Mouse (Mus musculus) left cerebral cortex, postnatal 36 days (tissue): ENCODE data around the gene 0610040J01Rik. TPM values are rescaled to one million over a fixed set of nuclear protein-coding genes. Genes with fewer than 3 reads are reported as not detected.
"Not testable (repeated sequence)": the region's sequence is repeated elsewhere in the genome, so short reads cannot be mapped to it uniquely, and the experiment has no call there.

Source experiments
- DNase-seq, 2 experiments: peaks; one replicate each; pipeline ENCODE4 v3.0.0; 2021 to 2022; ENCODE audit warnings: low spot score in 2 of 2, mixed read lengths in 1 of 2
- intact Hi-C: fragments of 180-260 bp; cut with DNase I; formaldehyde crosslinking; loops from one replicate; pipeline ENCODE4 v1.15.1; 2025
- total RNA-seq, 2 experiments: library from RNA; stranded (reverse); gene quantifications; 2 replicates each; pipeline ENCODE4 v1.2.3; 2021

Gene 0610040J01Rik
- total RNA-seq, 2 experiments from 2014 or later, result 4.3 to 6.2 TPM

DNA sequence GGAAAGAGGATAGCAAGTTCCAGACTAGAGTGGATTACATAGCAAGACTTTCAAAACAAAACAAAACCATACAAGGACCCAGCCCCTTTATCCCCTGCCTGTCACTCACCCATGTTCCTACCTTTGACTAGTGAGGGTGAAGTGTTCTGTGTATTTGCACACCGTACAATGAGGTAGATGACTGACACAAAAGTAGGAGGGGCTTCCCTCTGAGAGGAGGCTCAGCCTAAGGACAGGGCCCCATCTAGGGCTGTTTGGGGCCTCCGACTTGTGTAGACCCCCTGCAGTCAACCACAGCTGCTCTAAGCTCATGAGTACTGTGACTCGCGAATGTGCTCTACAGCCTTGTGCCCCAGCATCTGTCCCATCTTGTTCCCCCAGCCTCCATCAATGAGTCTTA lies 79.1 kb downstream of the 0610040J01Rik start:
- DNase-seq, result no peak
- intact Hi-C loops, result no loop called here

DNA sequence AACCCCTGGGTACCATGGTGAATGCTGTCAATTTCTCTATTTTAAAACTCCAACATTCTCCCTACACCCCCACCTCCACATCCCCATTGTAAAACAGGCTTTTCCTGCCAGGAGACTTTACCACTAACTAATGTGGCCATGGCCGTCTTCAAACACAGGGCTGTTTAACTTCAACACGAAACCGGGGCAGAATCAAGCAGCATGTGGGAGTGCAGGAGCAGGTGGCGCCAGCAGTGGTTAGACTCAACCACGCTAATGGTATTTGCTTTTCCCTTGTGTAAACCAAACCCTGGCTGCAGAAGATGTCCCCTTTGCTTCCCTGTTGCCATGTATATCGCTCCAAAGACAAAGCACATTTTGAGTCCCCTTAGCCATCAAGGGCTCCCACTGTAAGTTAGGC lies 79.7 kb downstream of the 0610040J01Rik start:
- intact Hi-C loops, result no loop called here
- no peak for DNase-seq

DNA sequence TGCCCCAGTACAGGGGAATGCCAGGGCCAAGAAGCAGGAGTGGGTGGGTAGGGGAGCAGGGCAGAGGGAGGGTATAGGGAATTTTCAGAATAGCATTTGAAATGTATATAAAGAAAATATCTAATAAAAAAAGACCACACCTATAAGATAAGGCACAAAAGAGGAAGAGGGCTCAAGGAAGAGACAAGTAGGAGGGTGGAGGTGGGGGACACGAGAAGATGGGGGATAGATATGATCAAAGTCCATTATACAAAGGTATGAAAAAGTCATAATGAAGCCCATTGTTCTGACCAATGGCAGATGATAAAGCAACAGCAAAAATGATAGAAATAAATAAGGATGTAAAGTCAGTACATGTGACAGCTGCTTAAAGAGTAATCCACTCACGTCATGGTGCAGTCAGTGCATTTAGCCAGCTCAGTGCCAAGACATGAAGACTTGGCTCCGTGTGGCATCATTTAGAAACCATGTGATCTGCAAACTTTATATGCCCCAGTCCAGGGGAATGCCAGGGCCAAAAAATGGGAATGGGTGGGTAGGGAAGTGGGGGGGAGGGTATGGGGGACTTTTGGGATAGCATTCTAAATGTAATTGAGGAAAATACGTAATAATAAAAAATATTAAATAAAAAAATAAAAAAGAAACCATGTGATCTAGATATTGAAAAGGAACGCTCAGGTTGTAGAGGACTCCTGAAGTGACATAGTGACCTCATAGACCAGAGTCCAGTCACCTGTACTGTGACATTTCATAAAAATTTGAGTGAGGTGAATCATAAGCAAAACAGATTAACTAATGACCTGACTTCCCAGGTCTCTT lies 85.0 kb downstream of the 0610040J01Rik start:
- DNase-seq, intact Hi-C loops: not testable (repeated sequence)

DNA sequence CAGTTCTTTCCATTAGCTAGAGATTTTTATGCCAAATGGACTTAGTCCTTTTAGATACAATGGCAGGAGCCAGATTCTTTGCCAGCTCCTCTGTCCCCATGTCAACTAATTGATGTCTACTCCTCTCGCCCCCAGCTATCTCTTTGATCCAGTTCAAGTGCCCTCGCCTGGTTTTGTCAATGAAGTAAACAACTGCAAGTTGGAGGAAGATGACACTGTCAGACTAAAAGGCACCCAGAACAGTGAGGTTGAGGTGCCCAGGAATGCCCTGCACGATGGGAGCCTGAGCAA lies 85.6 kb downstream of the 0610040J01Rik start:
- no peak for DNase-seq
- intact Hi-C loops, result no loop called here

DNA sequence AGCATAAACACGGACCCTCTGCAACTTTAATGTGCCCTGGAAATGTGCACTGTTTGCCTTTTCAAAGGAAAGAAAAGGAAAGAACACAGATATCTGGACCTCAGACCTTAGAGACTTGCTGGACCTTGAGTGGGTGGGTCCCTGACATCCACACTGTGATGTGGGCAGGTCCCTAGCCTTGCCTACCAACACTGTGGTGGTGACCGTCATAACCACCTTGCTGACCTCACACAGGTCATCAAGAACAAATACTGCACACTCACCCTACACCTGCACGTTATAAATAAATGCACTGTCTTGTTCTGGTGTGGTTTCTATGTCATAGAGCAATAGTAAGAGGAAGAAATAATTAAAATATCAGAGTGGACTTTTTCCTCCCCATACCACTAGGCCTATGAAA lies 91.2 kb downstream of the 0610040J01Rik start:
- no peak for DNase-seq
- intact Hi-C loops, result no loop called here

DNA sequence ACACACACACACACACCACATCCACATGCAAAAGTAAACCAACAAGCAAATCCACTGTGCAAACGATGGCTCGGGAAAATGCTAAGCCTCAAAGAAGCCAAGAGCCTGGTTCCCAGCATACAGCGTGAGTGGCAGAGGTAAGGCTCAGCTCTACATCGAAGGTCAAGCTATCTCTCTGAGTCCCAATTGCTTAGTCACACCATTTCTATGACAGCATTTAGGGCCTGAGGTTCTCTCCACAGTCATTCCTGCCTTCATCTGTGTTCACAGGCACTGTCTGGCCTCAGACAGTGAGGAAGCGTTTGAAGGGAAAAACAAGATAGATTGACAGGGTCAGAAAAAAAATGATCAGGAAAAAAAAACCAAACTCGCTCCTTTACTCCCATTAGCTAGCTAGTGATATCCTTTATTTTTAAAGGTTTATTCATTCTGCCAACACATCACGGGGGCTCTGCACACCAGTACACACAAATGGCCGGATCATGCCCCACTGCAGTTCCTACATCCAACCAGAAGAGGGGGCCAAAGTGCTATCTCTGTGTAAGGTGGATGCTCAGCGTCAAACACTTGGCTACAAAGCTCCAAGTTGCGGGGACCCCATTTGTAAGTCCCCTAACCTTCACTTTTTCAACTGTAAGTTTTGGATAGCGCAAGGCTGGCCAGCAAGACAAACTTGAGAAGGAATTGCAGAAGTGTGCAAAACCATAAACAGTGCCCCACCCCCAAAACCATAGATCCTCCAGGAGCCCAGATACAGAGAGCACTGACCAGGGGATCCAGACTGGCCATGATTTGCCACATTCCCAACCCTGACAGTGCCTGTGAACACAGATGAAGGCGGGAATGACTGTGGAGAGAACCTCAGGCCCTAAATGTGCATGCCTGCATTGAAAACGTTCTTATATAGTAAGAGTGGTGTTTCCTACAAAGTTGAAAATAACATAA lies 94.3 kb downstream of the 0610040J01Rik start:
- intact Hi-C loops, result loop anchor here (5.0 kb wide), 3 partner anchors 166 to 371 kb away; partner anchors contain the start of gene Pgm2
- DNase-seq, result peak; percentile 55 to 83

DNA sequence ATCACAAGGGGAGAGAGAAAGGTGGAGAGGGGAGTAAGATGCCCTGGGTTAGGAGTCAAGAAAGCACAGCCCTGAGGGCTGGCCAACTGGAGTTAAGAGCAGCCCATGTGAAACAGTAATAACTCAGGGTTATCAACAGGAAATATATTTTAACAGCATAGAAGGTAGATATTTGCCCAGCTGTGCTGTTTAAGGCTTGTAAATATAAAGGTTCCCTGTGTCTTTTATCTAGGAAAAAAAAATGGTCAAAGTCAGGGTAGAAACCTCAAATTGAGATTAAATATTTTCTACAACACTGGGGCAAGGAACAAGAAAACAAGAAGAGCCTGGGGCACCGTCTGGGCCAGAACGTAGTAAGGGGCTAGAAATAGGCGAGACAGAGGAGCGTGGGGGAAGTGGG lies 95.3 kb downstream of the 0610040J01Rik start:
- intact Hi-C loops, result loop anchor here (5.0 kb wide), 3 partner anchors 165 to 370 kb away; partner anchors contain the start of gene Pgm2
- no peak for DNase-seq

DNA sequence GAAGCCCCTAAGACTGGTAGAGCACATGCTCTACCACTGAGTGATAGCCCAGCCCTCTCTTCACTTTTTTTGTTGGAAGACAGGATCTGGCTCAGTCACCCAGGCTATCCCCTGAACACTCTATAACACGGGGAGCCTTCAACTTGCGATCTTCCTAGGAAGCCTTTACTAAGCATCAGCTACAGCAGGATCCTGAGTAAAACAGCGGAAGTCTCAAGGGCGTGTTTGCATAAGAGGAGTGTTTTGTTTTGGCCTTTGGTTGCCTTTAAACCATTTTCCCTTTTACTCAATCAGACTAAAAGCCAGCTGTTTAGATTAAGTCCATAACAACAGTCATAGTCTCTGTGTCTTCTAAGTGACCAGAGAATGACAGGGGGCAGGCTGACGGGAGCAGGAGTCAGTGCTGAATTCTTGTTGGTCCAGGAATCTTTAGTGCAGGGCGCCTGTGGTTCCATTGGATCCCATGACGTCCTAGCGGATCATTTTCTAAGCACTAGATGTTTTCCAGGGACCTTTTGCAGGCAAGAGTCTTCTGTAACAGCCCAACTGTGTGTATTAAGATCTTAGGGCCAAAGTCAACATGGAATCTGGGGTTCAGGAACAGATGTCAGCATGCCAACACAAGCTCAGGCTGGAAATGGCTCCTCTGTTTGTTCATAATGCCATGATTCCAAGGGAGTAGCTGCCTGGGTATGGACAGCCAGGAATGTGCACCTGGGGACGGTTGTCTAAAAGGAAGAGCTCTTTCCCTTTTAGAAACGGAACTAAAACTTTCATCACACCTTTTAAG lies 98.2 kb downstream of the 0610040J01Rik start:
- intact Hi-C loops, result no loop called here
- DNase-seq, result no peak

DNA sequence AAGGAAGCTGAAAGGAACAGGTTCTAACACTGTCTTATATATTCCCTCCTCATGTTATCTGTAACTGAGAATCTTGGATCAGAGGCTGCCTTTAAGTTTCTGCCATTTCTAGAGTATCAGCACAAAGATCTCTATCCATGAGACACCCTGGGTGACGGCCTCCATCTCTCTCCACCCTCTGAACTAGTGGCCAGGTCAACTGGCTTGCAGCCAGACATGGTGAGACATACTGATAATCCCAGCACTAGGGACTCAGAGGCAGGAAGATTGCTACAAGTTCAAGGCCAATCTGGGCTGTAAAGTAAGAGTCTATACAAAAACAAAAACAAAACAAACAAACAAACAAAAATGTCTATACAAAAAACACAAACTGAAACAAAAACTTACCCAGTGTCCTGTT lies 102.7 kb downstream of the 0610040J01Rik start:
- DNase-seq, result no peak
- intact Hi-C loops, result no loop called here

DNA sequence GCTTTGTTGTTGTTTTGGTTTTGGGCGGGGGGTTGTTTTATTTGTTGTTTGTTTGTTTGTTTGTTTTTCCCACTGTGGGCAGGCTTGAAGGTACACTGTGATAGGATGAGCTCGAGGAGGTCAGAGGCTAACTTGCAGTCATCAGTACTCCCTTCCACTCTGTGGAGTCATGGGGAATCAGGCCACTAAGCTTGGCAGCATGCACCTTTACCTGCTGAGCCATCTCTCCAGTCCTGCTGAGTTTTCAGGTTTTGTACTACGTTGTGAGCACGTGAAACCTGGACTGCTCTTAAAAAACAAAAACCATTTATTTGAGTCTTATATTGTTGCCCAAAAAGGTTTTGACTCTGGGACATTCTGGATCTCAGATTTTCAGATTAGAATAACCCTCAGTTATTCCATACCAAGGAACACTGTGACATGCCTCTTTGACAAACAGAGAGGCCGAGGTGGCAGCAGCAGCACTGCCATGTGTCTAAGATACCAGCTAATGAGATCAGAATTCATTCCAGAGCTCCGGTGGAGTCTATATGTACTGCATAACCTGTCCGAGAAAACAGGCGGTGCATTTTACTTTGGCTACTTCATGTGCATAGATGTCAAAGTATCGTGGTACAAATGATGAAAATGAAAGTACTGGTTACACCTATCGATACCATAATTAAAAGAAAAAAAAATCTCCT lies 104.4 kb downstream of the 0610040J01Rik start:
- intact Hi-C loops, result no loop called here
- no peak for DNase-seq

DNA sequence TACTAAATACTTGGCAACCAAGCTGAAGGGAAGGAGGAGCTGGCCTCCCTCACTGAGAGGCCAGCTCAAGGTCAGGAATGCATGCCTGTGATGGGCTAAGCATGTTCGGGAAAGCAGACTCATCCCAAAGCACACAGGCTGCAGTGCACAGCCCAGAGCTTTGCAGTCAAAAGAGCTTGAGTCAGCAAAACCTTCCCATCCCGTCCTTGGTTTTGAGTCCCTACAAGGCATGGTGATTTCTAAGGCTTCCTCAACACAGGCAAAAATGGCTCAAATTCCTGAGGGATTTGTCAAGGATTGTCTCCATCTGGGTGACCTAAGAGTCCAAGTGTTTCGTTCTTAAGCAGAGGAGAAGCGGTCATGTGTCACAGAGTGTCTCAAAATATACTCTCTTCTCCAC lies 106.0 kb downstream of the 0610040J01Rik start:
- DNase-seq, result no peak
- intact Hi-C loops, result no loop called here

DNA sequence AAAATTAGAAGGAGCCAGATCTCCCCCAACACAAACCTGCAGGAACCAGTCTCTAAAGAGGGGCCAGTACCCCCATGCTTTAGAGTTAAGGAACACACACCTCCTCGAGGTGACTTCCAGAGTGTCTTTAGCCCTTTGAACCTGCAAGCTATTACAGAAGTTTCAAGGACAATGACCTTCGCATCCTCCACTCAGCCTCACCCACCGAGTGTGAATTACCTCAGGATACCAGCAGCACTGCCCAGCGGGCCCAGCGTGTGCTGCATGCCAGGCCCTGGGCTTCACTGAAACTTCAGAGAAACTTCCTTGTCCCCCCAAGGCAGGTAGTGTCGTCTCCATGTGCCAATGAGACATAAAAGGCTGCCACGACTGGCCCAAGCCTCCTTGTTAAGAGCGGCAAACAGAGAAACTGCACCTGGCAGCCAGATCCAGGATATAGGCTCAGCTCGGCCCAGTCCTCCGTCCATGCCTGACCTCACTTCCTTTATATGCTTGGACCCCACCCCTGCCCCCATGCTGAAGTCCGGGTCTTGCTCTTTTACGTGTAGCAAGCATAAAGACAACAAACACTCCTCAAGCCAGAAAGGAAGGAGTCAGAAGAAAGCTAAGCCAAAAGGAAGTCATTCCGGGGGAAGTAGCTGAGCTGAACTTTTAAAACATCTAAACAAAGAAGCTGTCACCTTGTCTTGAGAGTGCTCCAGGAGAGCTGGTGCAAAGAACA lies 111.3 kb downstream of the 0610040J01Rik start:
- DNase-seq, result no peak
- intact Hi-C loops, result no loop called here

DNA sequence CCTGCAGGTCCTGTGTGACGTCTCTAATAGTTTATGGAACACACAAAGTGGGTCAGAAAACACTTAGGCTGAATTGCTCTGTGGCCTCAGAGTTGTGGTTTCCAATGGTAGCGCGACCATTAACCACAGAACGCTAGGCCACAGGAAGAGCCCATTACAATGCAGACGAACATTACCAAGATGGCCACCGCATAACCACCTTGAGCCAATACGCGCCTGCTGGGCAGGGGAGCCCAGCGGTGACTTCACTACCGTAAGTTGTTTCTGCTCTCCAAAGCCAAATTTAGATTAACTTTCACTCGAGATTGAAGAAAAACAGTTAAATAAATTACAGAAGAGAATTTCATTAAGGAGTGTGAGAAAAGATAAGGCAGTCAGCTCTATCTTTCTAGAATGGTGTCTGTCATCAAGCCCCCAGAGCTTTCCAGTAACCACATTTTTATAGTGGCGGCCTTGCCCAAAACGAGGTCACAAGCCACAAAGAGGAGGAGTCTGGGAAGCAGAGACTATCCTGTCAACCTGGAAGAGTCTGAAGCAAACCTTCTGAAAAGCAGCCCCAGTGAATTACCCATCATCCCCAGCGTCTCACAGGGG lies 113.0 kb downstream of the 0610040J01Rik start:
- intact Hi-C loops, result no loop called here
- DNase-seq, result no peak

DNA sequence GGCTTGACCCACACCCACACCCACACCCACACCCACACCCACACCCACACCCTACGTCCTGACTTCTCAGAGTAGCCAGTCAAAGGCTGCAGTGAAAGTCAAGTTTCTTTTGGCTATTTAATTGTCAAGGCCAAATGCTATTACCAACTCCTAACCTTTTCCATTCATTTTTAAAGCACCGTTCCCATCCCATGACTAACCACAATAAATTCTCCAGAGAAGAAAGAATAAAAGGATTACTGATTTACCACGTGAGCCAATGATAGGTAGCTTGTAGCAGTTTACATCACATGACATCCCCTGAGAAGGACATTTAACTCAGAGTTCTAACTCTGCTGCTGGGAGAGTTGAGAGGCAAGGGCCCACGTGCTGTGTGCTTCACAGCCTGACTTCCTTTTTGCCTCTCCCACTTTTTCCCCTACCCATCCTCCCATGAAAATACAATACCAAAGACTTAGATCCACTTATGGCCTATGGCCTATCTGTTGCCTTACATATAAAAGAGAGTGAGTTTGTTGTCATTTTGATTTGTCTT lies 118.7 kb downstream of the 0610040J01Rik start:
- no peak for DNase-seq
- intact Hi-C loops, result no loop called here

DNA sequence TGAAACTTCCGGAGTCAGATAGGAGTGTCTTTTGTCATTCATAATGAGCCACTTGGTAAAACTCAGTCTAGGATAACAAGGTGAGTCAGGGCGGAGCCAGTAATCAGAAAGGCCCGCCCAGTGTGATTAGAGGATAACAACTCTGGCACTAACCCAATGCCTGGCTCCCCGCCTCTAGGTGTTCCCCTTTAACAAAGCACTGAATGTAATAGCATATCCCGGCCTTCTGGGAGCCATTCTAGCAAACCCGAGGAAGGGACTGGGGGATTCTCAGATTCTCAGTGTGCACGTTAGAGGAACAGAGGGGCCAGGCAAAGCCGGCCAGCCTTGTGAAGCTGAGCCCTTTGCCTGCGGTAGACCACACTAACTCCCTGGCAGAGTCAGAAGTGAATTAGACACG lies 120.7 kb downstream of the 0610040J01Rik start:
- intact Hi-C loops, result no loop called here
- DNase-seq, result no peak

DNA sequence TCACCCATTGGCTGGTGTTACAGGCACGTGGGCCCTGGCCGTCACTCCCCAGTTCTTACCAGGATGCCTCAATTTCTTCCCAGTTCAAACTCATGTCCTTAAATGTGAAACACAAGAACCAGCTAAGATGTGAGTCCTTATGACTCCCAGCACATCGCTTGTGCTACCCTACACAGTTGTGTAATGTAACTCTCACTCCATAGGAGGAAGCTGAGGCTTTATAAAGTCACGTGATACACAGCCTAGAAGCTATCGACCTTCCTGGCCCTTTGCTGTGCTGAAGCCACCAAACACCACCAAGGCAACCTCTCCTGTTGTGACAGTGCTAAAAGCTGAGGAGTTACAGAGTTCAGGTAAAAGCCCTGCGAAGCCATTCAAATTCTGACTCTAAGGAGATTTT lies 123.4 kb downstream of the 0610040J01Rik start:
- intact Hi-C loops, result no loop called here
- DNase-seq, result no peak

DNA sequence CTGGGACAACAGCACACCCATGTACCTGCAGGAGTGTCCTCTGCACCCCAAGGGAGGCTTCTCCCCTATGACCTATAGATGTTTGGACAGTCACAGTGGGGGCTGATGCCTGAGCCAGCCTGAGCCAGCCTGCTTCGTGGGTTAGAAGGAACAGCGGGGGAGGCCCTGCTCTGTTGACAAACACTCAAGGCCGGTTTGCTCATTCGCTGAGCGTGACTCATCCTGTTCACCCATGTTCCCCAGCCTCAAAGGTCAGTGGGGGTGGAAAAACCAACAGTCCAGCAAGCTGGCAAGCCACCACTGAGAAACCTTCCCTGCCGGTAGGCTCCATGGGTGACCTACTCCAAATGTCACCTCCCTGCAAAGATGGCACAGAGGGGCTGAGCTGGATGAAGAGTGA lies 124.6 kb downstream of the 0610040J01Rik start:
- no peak for DNase-seq
- intact Hi-C loops, result no loop called here

DNA sequence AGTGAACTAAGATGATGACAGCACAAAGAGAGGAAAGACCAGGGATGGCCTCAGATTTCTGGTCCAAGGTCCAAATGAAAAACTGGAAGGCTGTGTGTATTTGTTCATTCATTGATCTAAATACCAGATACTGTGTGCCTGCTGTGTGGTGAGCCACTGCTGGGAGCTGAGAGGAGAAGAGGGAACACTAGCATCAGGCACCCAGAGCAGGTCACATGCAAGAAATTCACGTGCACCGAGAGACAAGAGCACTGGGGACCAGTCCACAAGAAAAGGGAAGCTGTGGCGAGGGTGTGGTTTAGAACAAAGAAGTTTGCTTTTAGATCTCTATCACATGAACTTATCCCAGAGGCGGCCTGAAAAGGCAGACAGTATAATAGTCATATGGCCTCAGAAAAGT lies 126.4 kb downstream of the 0610040J01Rik start:
- DNase-seq, result no peak
- intact Hi-C loops, result no loop called here
